Mouse (Mus musculus): Measurements from ENCODE around the gene Ms4a4c. TPM values are rescaled to one million over a fixed set of nuclear protein-coding genes. Genes with fewer than 3 reads are reported as not detected.

Ms4a4c gene
- polyA plus RNA-seq, 1 experiment from 2014 or later: 0.85 TPM

- Histone ChIP-seq H3K4me2 (replicated peaks; ENCODE audit: low read depth) (no peak overlapping the region), H3K27me3 (replicated peaks; ENCODE audit: control insufficient read depth, insufficient read depth, low read length) (no peaks in the 10 kb centered on the region), H3K27ac (ENCODE audit: low read depth, low read length) (no peak overlapping the region), H3K4me1 (replicated peaks; ENCODE audit: control insufficient read depth, insufficient read depth, low read length) (no peaks in the 10 kb centered on the region), H3K9me3 (ENCODE audit: control insufficient read depth) (no peaks in the 10 kb centered on the region), H3K9ac (ENCODE audit: low read depth, low read length) (no peak overlapping the region), H3K4me3 (ENCODE audit: low read depth, low read length) (no peak overlapping the region), H3K36me3 (ENCODE audit: control insufficient read depth, insufficient read depth) (no peaks in the 10 kb centered on the region)
- TF ChIP-seq CTCF (IDR thresholded peaks at IDR 0.05; ENCODE audit: low read depth): no peak
- whole genome bisulfite sequencing: 68% methylated on average over 2 of the region's 2 CpGs
- no peak for ATAC-seq
Observed at GRCm38 (mm10) chr19:11376399-11376798, 28.2 kb upstream of the Ms4a4c start.

DNA sequence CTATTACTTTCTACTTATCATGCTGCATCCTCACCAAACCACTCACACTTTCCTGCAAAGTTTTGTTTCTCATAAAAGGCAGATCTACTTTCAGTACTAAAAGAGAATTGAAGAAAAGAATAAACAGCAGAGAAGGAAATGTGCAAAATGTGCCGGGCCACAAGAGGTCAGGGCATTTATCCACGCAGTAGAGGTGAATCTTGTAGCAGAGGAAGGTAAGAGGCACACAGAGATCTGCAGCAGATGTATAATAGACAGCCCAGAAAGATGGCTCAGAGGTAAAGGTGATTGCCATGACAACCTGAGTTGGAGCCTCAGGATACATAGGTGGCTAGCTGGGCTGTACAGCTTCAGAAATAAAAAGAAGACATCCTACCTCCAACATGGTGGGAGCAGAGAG lies 17.5 kb upstream of the Ms4a4c start:
- H3K4me1 ChIP-seq (replicated peaks; ENCODE audit: control insufficient read depth, insufficient read depth, low read length): no peaks in the 10 kb centered on the region
- H3K27ac ChIP-seq (ENCODE audit: low read depth, low read length): no peak overlapping the region
- no peak overlapping the region for H3K9ac ChIP-seq (ENCODE audit: low read depth, low read length)
- no peaks in the 10 kb centered on the region for H3K36me3 ChIP-seq (ENCODE audit: control insufficient read depth, insufficient read depth)
- ATAC-seq: no peak
- H3K4me3 ChIP-seq (ENCODE audit: low read depth, low read length): no peak overlapping the region
- no peaks in the 10 kb centered on the region for H3K9me3 ChIP-seq (ENCODE audit: control insufficient read depth)
- no peaks in the 10 kb centered on the region for H3K27me3 ChIP-seq (replicated peaks; ENCODE audit: control insufficient read depth, insufficient read depth, low read length)
- H3K4me2 ChIP-seq (replicated peaks; ENCODE audit: low read depth): no peak overlapping the region
- WGBS: 68% methylated on average over 2 of the region's 2 CpGs
- no peak for TF ChIP-seq CTCF (IDR thresholded peaks at IDR 0.05; ENCODE audit: low read depth)

GRCm38 (mm10) chr19:11387685-11388084 lies 16.9 kb upstream of the Ms4a4c start:
- Histone ChIP-seq H3K4me2 (replicated peaks; ENCODE audit: low read depth) (no peak overlapping the region), H3K4me1 (replicated peaks; ENCODE audit: control insufficient read depth, insufficient read depth, low read length) (no peaks in the 10 kb centered on the region), H3K9me3 (ENCODE audit: control insufficient read depth) (no peaks in the 10 kb centered on the region), H3K27ac (ENCODE audit: low read depth, low read length) (no peak overlapping the region), H3K4me3 (ENCODE audit: low read depth, low read length) (no peak overlapping the region), H3K36me3 (ENCODE audit: control insufficient read depth, insufficient read depth) (no peaks in the 10 kb centered on the region), H3K27me3 (replicated peaks; ENCODE audit: control insufficient read depth, insufficient read depth, low read length) (no peaks in the 10 kb centered on the region), H3K9ac (ENCODE audit: low read depth, low read length) (no peak overlapping the region)
- TF ChIP-seq CTCF (IDR thresholded peaks at IDR 0.05; ENCODE audit: low read depth): no peak
- ATAC-seq: no peak
- 79% methylated on average over 4 of the region's 4 CpGs for WGBS

DNA sequence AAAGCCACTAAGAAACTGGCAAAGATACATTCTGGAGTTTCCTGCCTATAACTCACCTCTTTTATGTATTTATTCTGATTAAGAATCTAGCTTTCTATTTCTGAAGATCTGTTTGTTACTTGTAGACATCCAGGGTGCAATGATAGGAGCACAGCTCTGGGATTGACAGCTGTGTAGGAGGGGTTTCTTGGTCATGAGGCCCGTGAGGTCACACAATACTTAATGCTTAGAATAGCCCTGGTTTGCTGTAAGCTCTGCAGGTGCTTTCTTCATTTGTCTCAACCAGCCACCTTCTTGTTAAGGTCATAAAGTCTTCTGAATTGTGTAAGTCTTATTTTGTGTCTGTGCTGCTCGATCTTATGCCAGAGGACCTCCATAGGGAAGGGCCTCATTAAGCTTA lies 15.6 kb upstream of the Ms4a4c start:
- no peaks in the 10 kb centered on the region for H3K4me1 ChIP-seq (replicated peaks; ENCODE audit: control insufficient read depth, insufficient read depth, low read length)
- TF ChIP-seq CTCF (IDR thresholded peaks at IDR 0.05; ENCODE audit: low read depth): no peak
- no peaks in the 10 kb centered on the region for H3K9me3 ChIP-seq (ENCODE audit: control insufficient read depth)
- H3K4me3 ChIP-seq (ENCODE audit: low read depth, low read length): no peak overlapping the region
- ATAC-seq: no peak
- no peak overlapping the region for H3K9ac ChIP-seq (ENCODE audit: low read depth, low read length)
- H3K27me3 ChIP-seq (replicated peaks; ENCODE audit: control insufficient read depth, insufficient read depth, low read length): no peaks in the 10 kb centered on the region
- no peak overlapping the region for H3K27ac ChIP-seq (ENCODE audit: low read depth, low read length)
- no peaks in the 10 kb centered on the region for H3K36me3 ChIP-seq (ENCODE audit: control insufficient read depth, insufficient read depth)
- 76% methylated on average over 2 of the region's 2 CpGs for WGBS
- H3K4me2 ChIP-seq (replicated peaks; ENCODE audit: low read depth): no peak overlapping the region

GRCm38 (mm10) chr19:11395769-11396168 lies 8.8 kb upstream of the Ms4a4c start:
- Histone ChIP-seq H3K9ac (ENCODE audit: low read depth, low read length) (no peak overlapping the region), H3K27ac (ENCODE audit: low read depth, low read length) (no peak overlapping the region), H3K9me3 (ENCODE audit: control insufficient read depth) (no peaks in the 10 kb centered on the region), H3K4me3 (ENCODE audit: low read depth, low read length) (no peak overlapping the region), H3K36me3 (ENCODE audit: control insufficient read depth, insufficient read depth) (no peaks in the 10 kb centered on the region), H3K4me1 (replicated peaks; ENCODE audit: control insufficient read depth, insufficient read depth, low read length) (no peaks in the 10 kb centered on the region), H3K27me3 (replicated peaks; ENCODE audit: control insufficient read depth, insufficient read depth, low read length) (no peaks in the 10 kb centered on the region), H3K4me2 (replicated peaks; ENCODE audit: low read depth) (no peak overlapping the region)
- ATAC-seq: no peak
- no peak for TF ChIP-seq CTCF (IDR thresholded peaks at IDR 0.05; ENCODE audit: low read depth)

DNA sequence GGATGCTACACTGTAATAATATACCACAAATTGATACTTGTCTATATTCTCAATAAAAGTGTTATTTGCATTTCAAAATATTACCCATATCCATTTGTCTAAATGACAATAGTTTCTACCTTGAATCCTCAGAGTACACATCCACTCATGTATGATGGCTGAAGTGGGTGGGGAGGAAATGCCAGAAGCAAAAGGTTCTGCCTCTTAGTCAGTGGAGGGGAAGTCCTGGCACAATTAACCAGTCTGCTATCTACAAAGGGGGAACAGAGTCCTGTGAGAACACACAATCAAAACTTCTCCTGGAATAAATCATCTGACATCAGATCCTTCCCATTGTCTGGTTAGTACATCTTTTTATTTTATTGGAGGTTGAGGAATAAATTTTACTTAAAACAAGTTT lies 2.9 kb downstream of the Ms4a4c start:
- Histone ChIP-seq H3K4me3 (ENCODE audit: low read depth, low read length) (no peak overlapping the region), H3K27me3 (replicated peaks; ENCODE audit: control insufficient read depth, insufficient read depth, low read length) (no peaks in the 10 kb centered on the region), H3K4me1 (replicated peaks; ENCODE audit: control insufficient read depth, insufficient read depth, low read length) (no peaks in the 10 kb centered on the region), H3K4me2 (replicated peaks; ENCODE audit: low read depth) (no peak overlapping the region), H3K36me3 (ENCODE audit: control insufficient read depth, insufficient read depth) (no peaks in the 10 kb centered on the region), H3K27ac (ENCODE audit: low read depth, low read length) (no peak overlapping the region), H3K9ac (ENCODE audit: low read depth, low read length) (no peak overlapping the region), H3K9me3 (ENCODE audit: control insufficient read depth) (no peaks in the 10 kb centered on the region)
- no peak for ATAC-seq
- TF ChIP-seq CTCF (IDR thresholded peaks at IDR 0.05; ENCODE audit: low read depth): no peak

DNA sequence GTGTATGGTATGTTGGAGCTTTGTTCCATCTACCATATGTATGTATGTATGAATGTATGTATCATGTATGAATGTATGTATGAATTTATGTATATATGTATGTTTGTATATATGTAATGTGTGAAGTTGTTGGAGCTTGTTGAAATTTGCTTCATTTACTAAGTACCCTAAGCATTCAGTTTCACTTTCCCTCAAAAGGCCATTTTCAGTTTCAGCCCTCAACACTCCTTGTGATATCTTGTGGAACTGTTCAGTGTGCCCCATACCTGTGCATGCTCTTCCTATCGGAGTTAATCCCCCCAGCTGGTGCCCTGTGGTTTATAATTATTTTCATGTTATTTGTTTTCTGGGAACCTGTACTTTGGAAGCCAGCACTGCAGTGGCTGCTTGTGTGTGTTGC lies 4.0 kb downstream of the Ms4a4c start:
- no peak overlapping the region for H3K4me2 ChIP-seq (replicated peaks; ENCODE audit: low read depth)
- H3K9me3 ChIP-seq (ENCODE audit: control insufficient read depth): no peaks in the 10 kb centered on the region
- no peak overlapping the region for H3K4me3 ChIP-seq (ENCODE audit: low read depth, low read length)
- H3K9ac ChIP-seq (ENCODE audit: low read depth, low read length): no peak overlapping the region
- 88% methylated on average over 1 of the region's 1 CpGs for WGBS
- no peaks in the 10 kb centered on the region for H3K36me3 ChIP-seq (ENCODE audit: control insufficient read depth, insufficient read depth)
- no peaks in the 10 kb centered on the region for H3K4me1 ChIP-seq (replicated peaks; ENCODE audit: control insufficient read depth, insufficient read depth, low read length)
- no peaks in the 10 kb centered on the region for H3K27me3 ChIP-seq (replicated peaks; ENCODE audit: control insufficient read depth, insufficient read depth, low read length)
- ATAC-seq: no peak
- no peak overlapping the region for H3K27ac ChIP-seq (ENCODE audit: low read depth, low read length)
- no peak for TF ChIP-seq CTCF (IDR thresholded peaks at IDR 0.05; ENCODE audit: low read depth)
